Mouse (Mus musculus): ENCODE data around the gene Nemp1.
A peak's percentile ranks its signal among the peaks of the same experiment; 100 is the strongest.

DNA sequence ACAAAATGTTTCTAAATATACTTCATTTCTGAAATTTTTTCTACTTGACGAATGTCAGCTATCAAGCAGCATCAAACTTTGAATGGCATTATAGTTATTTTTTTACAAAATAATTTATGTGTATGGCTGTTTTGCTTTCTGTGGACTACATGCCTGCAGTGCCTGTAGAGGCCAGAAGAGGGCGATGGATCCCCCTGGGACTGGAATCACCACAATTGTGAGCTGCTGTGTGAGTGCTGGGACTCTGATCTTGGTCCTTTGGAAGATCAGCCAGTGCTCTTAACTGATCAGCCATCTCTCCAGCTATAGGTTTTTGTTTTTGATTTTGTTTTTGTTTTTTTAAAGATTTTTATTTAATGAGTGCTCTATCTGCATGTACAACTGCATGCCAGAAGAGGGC is 4.6 kb downstream of the Nemp1 start:
- TF ChIP-seq CTCF (IDR thresholded peaks at IDR 0.05; ENCODE audit: extremely low read depth, insufficient read length, insufficient replicate concordance, low read depth, low read length) (peak; percentile 89; the same call in 1 of the 2 replicates), POLR2A (IDR thresholded peaks at IDR 0.05; ENCODE audit: low read depth, low read length) (no peak)

Data from small intestine, adult 2 months (tissue).